Mouse (Mus musculus): ENCODE data around the gene Gm29609. TPM values are rescaled to one million over a fixed set of nuclear protein-coding genes. Genes with fewer than 3 reads are reported as not detected.

Gene Gm29609
- polyA plus RNA-seq, 1 experiment = 2.5 TPM

DNA sequence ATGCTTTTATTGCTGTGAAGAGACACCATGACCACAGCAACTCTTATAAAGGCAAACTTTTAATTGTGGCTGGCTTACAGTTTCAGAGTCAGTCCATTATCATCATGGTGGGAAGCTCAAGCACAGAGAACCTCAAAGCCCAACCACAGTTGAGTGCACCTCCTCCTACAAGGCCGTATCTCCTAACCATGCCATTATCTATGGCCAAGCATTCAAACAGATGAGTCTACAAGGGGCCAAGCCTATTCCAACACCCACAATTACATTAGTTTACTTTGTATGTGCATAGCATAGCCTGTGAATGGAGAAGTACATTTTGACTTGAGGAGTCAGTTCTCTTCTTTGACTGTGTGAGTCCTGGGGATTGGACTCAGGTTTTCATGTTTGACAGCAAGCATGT is 14.8 kb downstream of the Gm29609 start:
- Histone ChIP-seq H3K9me3 (ENCODE audit: control insufficient read depth, low read length) (no peaks in the 10 kb centered on the region), H3K4me3 (replicated peaks) (no peak overlapping the region), H3K36me3 (ENCODE audit: control insufficient read depth) (peaks cover 99% of the 10 kb centered on the region), H3K4me1 (ENCODE audit: control insufficient read depth) (peaks cover 31% of the 10 kb centered on the region), H3K27me3 (ENCODE audit: control insufficient read depth) (no peaks in the 10 kb centered on the region)
- TF ChIP-seq TAL1 (IDR thresholded peaks at IDR 0.05; ENCODE audit: low read length) (no peak), GATA1 (IDR thresholded peaks at IDR 0.05; ENCODE audit: low read length) (no peak)

DNA sequence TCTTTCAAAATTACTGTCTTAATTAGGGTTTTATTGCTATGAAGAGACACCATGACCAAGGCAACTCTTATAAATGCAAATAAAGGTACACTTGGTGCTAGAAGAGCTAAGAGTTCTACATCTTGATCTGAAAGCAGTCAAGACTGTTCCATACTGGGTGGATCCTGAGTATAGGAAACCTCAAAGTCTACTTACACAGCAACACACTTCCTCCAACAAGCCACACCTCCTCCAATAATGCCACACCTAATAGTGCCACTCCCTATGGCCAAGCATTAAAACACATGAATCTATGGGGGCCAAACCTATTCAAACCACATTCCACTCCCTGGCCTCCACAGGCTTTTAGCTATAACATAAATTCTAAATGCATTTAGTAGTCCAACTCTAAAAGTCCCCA is 17.2 kb downstream of the Gm29609 start:
- no peak overlapping the region for H3K4me3 ChIP-seq (replicated peaks)
- no peaks in the 10 kb centered on the region for H3K9me3 ChIP-seq (ENCODE audit: control insufficient read depth, low read length)
- peaks cover 31% of the 10 kb centered on the region for H3K4me1 ChIP-seq (ENCODE audit: control insufficient read depth)
- peaks cover 99% of the 10 kb centered on the region for H3K36me3 ChIP-seq (ENCODE audit: control insufficient read depth)
- no peak for TF ChIP-seq TAL1 (IDR thresholded peaks at IDR 0.05; ENCODE audit: low read length)
- no peak for TF ChIP-seq GATA1 (IDR thresholded peaks at IDR 0.05; ENCODE audit: low read length)
- no peaks in the 10 kb centered on the region for H3K27me3 ChIP-seq (ENCODE audit: control insufficient read depth)

DNA sequence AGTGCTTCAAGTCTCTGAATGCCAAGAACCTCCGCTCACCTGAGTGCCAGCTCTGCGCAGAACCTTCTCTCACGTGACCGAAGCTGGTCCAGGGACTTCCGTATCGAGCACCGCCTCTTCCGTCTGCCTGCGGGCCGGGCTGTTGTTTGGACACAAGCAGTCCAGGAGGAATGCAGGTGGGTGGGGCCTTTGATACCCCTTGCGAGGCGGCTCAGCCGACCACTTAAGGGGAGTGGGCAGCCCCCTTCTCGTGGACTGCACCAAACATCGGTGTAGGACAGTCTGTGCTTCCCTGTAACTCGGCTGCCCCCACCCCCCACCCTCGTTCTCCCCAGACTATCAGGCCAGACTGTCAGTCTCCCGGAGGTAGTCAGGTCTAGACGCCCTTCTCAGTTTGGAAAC is 25.6 kb downstream of the Gm29609 start, which contains the start of gene Mpv17:
Mpv17 (minus strand) TSS at position 100 of the 402 bp plus-strand sequence.
- TF ChIP-seq GATA1 (IDR thresholded peaks at IDR 0.05; ENCODE audit: low read length) (no peak), TAL1 (IDR thresholded peaks at IDR 0.05; ENCODE audit: low read length) (no peak)
- Histone ChIP-seq H3K4me3 (replicated peaks) (peak within 1 kb of the TSS; percentile 69), H3K4me1 (ENCODE audit: control insufficient read depth) (peaks cover 22% of the 10 kb centered on the region), H3K27me3 (ENCODE audit: control insufficient read depth) (no peaks in the 10 kb centered on the region), H3K9me3 (ENCODE audit: control insufficient read depth, low read length) (no peaks in the 10 kb centered on the region), H3K36me3 (ENCODE audit: control insufficient read depth) (peaks cover 51% of the 10 kb centered on the region)

GRCm38 (mm10) chr5:31153516-31154151 is 26.1 kb downstream of the Gm29609 start:
- H3K36me3 ChIP-seq (ENCODE audit: control insufficient read depth) = peaks cover 46% of the 10 kb centered on the region
- peak overlapping the region; percentile 69 for H3K4me3 ChIP-seq (replicated peaks)
- H3K9me3 ChIP-seq (ENCODE audit: control insufficient read depth, low read length) = no peaks in the 10 kb centered on the region
- TF ChIP-seq GATA1 (IDR thresholded peaks at IDR 0.05; ENCODE audit: low read length) (no peak), TAL1 (IDR thresholded peaks at IDR 0.05; ENCODE audit: low read length) (no peak)
- no peaks in the 10 kb centered on the region for H3K27me3 ChIP-seq (ENCODE audit: control insufficient read depth)
- H3K4me1 ChIP-seq (ENCODE audit: control insufficient read depth) = peaks cover 22% of the 10 kb centered on the region

DNA sequence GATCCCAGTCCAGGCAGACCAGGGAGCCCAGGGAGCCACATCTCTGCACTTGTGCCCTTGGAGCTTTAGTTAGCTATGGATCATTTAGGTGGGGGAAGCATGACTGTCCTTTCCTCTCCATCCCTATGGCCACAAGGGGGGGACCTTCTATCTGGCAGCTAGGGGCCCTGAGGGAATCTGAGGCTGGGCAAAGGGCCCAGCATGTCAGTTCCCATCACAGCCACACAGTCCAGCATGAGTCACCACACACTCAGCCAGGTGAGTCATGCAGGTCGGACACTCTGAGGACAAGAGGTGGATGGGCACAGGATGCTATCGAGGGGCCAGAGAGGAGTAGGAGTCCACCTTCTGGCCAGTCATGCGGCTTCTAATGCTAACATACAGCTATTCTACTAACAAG is 28.0 kb downstream of the Gm29609 start:
- TF ChIP-seq GATA1 (IDR thresholded peaks at IDR 0.05; ENCODE audit: low read length) = no peak
- no peak for TF ChIP-seq TAL1 (IDR thresholded peaks at IDR 0.05; ENCODE audit: low read length)
- H3K4me3 ChIP-seq (replicated peaks) = no peak overlapping the region
- peaks cover 22% of the 10 kb centered on the region for H3K4me1 ChIP-seq (ENCODE audit: control insufficient read depth)
- H3K36me3 ChIP-seq (ENCODE audit: control insufficient read depth) = peaks cover 27% of the 10 kb centered on the region
- H3K27me3 ChIP-seq (ENCODE audit: control insufficient read depth) = no peaks in the 10 kb centered on the region
- H3K9me3 ChIP-seq (ENCODE audit: control insufficient read depth, low read length) = no peaks in the 10 kb centered on the region

GRCm38 (mm10) chr5:31149781-31150180 is 29.9 kb downstream of the Gm29609 start:
- Histone ChIP-seq H3K4me3 (replicated peaks) (no peak overlapping the region), H3K27me3 (ENCODE audit: control insufficient read depth) (no peaks in the 10 kb centered on the region), H3K36me3 (ENCODE audit: control insufficient read depth) (peaks cover 19% of the 10 kb centered on the region), H3K4me1 (ENCODE audit: control insufficient read depth) (peaks cover 19% of the 10 kb centered on the region), H3K9me3 (ENCODE audit: control insufficient read depth, low read length) (no peaks in the 10 kb centered on the region)
- TF ChIP-seq GATA1 (IDR thresholded peaks at IDR 0.05; ENCODE audit: low read length) = no peak
- TF ChIP-seq TAL1 (IDR thresholded peaks at IDR 0.05; ENCODE audit: low read length) = no peak

DNA sequence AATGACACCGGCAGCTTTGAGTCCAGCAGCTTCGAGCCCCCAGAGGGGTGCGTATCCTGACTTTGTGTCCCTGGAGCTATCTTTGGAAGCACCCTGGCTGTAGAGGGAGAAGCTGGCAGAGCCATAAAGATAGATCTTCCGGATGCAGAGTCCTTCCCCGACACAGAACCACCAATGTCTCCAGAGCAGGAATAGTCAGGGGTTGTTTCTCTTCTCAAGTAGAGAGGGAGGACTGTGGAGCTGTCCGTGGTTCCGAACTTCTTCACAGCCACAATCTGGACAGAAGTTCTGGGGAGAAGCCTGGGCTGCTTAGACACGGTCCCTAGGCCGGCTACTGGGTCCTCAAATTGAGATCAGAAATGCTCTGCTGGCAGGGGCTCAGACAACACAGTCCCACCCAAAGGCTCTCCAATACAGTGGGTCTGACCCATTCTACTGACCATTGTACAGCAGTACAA is 40.7 kb downstream of the Gm29609 start:
- Histone ChIP-seq H3K36me3 (ENCODE audit: control insufficient read depth) (peaks cover 7% of the 10 kb centered on the region), H3K4me1 (ENCODE audit: control insufficient read depth) (peaks cover 3% of the 10 kb centered on the region; the same call in 1 of the 2 replicates), H3K9me3 (ENCODE audit: control insufficient read depth, low read length) (peaks cover 9% of the 10 kb centered on the region; the same call in 1 of the 2 replicates), H3K4me3 (replicated peaks) (no peak overlapping the region), H3K27me3 (ENCODE audit: control insufficient read depth) (peaks cover 60% of the 10 kb centered on the region)
- TF ChIP-seq GATA1 (IDR thresholded peaks at IDR 0.05; ENCODE audit: low read length) (no peak), TAL1 (IDR thresholded peaks at IDR 0.05; ENCODE audit: low read length) (no peak)

DNA sequence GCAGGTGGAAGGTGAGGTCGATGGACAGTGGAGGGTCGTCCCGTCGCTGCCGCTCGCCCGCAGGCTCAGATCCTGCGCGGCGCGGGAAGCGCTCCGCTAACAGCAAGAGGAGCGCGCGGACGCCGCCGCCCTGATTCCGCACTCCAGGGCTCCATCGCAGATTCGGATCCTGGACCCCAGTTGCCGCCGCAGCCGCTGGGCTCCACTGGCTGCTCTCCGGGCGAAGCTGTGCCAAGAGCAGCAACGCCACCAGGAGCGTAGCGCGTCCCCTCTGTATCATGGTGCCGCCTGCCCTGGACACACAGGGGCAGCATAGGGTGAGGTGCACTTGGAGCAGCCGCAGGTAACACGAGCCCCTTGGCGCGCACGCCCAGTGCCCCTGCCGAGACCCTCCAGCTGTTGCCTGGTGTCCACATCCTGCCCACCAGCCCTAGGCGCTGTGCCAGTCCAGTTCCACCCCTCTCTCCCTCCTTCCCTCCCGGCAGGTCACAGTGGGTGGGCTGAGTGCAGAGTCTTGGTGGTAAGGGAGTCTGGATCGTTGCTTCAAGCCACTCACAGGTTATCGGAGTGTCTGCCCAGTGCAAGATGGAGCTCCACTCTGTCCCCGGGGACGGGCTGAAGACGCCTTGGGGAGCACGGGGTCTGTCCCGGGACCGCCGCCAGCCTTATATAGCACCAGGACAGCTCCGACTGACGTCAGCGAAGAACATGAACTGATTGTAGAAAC is 41.3 kb downstream of the Gm29609 start, which contains the start of gene Ucn:
Ucn (minus strand) TSS at position 589 of the 727 bp plus-strand sequence.
- Histone ChIP-seq H3K4me1 (ENCODE audit: control insufficient read depth) (peaks cover 3% of the 10 kb centered on the region; the same call in 1 of the 2 replicates), H3K27me3 (ENCODE audit: control insufficient read depth) (peaks cover 66% of the 10 kb centered on the region), H3K4me3 (replicated peaks) (no peak within 1 kb of the TSS), H3K9me3 (ENCODE audit: control insufficient read depth, low read length) (peaks cover 9% of the 10 kb centered on the region; the same call in 1 of the 2 replicates), H3K36me3 (ENCODE audit: control insufficient read depth) (peaks cover 7% of the 10 kb centered on the region)
- TF ChIP-seq GATA1 (IDR thresholded peaks at IDR 0.05; ENCODE audit: low read length) (no peak), TAL1 (IDR thresholded peaks at IDR 0.05; ENCODE audit: low read length) (no peak)

DNA sequence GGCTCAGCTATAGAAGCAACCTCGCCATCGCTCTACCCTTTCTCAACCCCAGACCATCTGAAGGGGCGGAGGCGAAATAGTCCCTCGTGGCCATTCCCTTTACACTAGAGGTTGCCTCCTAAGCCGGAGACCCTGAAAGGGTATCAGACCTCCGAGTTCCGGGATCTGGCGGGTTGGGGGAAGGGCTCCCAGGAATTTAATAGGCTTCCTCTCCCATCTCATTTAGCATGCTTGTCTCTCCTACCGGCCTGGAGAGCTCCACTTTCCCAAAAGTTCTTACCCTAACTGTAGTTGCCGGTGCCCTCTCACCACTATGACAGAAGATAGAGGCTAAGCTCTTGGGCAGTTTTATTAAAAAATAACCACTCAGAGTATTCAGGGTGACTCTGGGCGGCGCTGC is 42.1 kb downstream of the Gm29609 start:
- Histone ChIP-seq H3K9me3 (ENCODE audit: control insufficient read depth, low read length) (peaks cover 9% of the 10 kb centered on the region; the same call in 1 of the 2 replicates), H3K27me3 (ENCODE audit: control insufficient read depth) (peaks cover 66% of the 10 kb centered on the region), H3K4me1 (ENCODE audit: control insufficient read depth) (peaks cover 3% of the 10 kb centered on the region; the same call in 1 of the 2 replicates), H3K36me3 (ENCODE audit: control insufficient read depth) (peaks cover 7% of the 10 kb centered on the region), H3K4me3 (replicated peaks) (no peak overlapping the region)
- TF ChIP-seq TAL1 (IDR thresholded peaks at IDR 0.05; ENCODE audit: low read length) = no peak

Measured in erythroblast, embryonic 14.5 days (primary cell).